Mouse (Mus musculus) myocyte (in vitro differentiated cells): ENCODE measurements at regions not wholly inside any gene's neighbourhood (a gene's known extent, or its start where the extent isn't known, plus 50 kb on each side); places are given as distances from the start of the nearest gene placed in this dataset.

ENCODE experiments used
- CEBPB ChIP-seq: IDR thresholded peaks from 2 replicates; pipeline ENCODE4 v1.6.1; 2011; ENCODE audit warnings: mild to moderate bottlenecking, moderate library complexity; ENCODE audit not compliant: poor library complexity, insufficient read depth, severe bottlenecking
- E2F4 ChIP-seq: IDR thresholded peaks from one replicate; pipeline ENCODE4 v1.6.1; 2011; ENCODE audit warnings: mild to moderate bottlenecking, control low read depth, moderate library complexity; ENCODE audit not compliant: insufficient read depth
- MAX ChIP-seq: IDR thresholded peaks from one replicate; pipeline ENCODE4 v1.6.1; 2011; ENCODE audit warnings: low read depth, mild to moderate bottlenecking, control low read depth
- MYOD1 ChIP-seq, 3 experiments: IDR thresholded peaks; one replicate each; pipeline ENCODE4 v1.6.1; 2011; ENCODE audit warnings: control low read depth in 2 of 3, low read depth in 2 of 3, mild to moderate bottlenecking in 2 of 3, moderate library complexity in 1 of 3; ENCODE audit not compliant: insufficient read length in 2 of 3, control insufficient read depth in 1 of 3
- POLR2A ChIP-seq: IDR thresholded peaks from one replicate; pipeline ENCODE4 v1.6.1; 2011; ENCODE audit warnings: low read depth, mild to moderate bottlenecking, control low read depth, moderate library complexity; ENCODE audit not compliant: insufficient read length
- POLR2AphosphoS2 ChIP-seq: IDR thresholded peaks from one replicate; pipeline ENCODE4 v1.6.1; 2011; ENCODE audit warnings: low read depth, control low read depth; ENCODE audit not compliant: insufficient read length
- SRF ChIP-seq: IDR thresholded peaks from one replicate; pipeline ENCODE4 v1.6.1; 2011; ENCODE audit warnings: low read depth; ENCODE audit not compliant: control insufficient read depth, insufficient read length
- USF1 ChIP-seq: IDR thresholded peaks from one replicate; pipeline ENCODE4 v1.6.1; 2011; ENCODE audit warnings: low read depth, mild to moderate bottlenecking, control low read depth, moderate library complexity

DNA sequence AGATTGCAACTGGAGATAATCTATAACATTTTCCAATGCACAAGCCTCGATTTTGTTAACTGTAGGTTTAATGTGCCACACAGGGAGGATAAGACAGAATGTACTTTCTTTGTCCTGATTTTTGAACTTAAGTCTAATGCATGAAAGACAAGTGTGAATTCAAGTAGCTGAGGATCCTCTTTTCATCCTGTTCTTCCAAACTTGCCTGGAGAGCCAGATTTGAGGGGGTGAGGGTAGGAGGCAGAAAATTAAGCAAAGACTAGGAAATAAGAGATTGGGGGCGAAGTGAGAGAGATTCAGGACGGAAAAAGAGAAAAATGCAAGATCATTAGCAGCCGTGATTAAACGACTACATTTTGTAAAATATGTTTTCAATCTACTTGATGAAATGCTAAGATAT lies 1450.8 kb downstream of the Stim2 start:
- TF ChIP-seq POLR2A (no peak), POLR2AphosphoS2 (no peak), USF1 (no peak), CEBPB (no peak), MYOD1 (IDR thresholded peaks at IDR 0.05; ENCODE audit: control insufficient read depth in 1 of 3, insufficient read length in 2 of 3, low read depth in 2 of 3) (no peak), MAX (no peak), SRF (no peak), E2F4 (no peak)
